Mouse (Mus musculus): ENCODE measurements around the gene Cd5. TPM values are rescaled to one million over a fixed set of nuclear protein-coding genes. Genes with fewer than 3 reads are reported as not detected.

Gene Cd5
- total RNA-seq, 2 experiments from 2014 or later = not detected

DNA sequence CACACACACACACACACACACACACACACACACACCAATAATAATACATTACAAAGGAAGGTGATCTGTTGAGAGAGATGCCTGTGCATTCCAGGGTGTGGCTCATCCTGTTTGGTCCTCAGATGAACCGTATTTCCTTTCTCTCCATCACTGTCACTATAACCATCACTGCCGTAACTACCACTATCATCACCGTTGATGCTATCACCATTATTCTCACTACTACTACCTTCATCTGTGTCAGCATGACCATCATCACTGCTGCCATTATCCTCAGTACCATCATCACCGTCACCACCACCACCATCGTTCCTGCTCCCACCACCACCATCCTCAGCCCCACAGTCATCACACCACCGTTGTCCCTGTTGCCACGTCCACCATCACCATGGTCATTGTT lies 6.8 kb downstream of the Cd5 start:
- no peak for DNase-seq (ENCODE audit: low spot score in 2 of 2)

DNA sequence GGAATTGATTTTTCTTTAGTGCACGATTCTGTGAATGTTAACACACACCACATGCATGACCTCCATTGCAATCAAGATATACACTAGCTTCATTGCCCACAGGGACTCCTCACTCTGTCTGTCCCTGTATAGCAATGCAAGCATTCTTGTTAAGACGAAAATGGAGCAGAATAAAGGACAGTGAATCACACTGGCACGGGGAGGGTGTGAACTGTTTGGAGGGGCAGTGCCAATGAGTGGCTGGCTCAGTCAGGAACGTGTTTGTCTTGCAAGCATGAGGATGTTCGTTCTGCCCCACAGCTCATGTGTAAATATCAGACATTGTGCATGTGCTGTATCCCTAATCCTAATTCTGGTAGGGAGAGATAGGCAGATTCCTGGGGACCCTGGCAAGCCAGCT lies 8.3 kb downstream of the Cd5 start:
- no peak for DNase-seq (ENCODE audit: low spot score in 2 of 2)

DNA sequence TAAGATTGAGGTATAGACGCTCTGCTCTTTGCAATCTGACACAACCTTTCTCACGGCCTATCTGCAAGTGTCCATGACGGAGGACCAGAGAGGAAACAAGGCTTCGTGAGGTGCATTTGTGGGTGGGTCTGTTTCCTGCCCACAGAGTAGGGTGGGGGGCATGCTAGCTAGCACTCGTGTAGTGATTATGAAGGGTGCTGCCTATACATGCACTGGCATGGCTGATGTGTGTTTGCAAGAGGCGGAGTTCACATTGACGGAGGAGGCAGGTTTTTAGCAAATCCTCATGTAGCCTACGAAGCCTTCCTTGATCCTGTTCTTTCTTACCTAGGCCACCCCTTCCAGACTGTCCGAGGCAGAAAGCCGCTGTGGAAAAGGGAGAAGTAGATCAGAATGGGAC lies 8.9 kb downstream of the Cd5 start:
- no peak for DNase-seq (ENCODE audit: low spot score in 2 of 2)

DNA sequence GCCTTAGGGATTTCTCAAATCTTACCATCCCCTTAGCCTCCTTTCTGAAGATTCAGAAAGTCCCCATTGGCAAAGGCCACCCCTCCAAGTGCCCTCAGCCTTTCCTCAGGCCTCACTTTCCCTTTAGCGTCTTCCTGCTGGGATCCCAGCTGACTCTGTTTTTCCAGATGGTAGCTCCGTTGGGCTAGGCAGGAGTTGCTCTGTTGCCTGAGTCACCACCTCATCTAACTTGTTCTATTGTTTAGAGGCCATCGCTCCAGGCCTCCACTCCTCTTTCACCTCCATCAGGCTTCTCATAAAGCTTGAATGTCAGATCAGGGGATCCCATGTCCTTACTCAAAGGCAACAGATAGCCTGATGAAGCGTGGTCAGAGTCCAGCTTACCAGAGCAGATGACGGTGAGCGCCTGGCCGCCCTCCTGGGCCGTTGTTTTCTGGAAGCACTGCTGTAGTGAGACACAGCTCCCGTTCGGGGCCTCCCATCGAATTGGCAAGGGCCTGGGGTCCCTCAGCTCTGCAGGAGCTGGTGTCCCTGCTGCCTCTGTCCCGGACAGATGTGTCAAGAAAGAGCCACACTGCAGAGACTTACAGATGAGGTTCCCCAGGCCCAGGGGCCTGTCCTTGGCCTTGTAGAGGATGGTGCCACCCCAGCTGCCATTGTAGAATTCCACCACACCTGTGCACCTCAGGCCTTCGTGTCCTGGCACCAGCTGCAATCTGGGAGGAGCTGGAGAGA lies 14.0 kb downstream of the Cd5 start:
- no peak for DNase-seq (ENCODE audit: low spot score in 2 of 2)

DNA sequence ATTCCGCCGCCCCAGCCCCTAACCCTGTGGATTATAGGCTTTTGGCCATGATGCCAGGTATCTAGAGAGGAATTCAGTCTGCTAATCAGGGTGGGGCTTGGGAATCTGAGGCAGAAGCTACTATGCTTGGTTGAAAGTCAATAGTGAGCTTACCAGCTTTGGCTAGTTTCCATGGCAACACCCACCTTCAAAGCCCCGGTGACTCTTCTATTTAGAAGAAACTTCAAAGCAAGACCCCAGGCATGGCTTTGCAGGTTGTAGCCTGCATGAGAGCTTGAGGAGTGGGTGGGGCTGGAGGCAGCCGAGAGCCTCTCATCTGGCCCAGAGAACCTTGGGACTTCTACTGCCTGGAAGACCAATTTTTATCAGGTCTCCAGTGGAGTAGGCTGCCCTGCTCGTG lies 15.2 kb downstream of the Cd5 start:
- DNase-seq (ENCODE audit: low spot score in 2 of 2) = no peak

DNA sequence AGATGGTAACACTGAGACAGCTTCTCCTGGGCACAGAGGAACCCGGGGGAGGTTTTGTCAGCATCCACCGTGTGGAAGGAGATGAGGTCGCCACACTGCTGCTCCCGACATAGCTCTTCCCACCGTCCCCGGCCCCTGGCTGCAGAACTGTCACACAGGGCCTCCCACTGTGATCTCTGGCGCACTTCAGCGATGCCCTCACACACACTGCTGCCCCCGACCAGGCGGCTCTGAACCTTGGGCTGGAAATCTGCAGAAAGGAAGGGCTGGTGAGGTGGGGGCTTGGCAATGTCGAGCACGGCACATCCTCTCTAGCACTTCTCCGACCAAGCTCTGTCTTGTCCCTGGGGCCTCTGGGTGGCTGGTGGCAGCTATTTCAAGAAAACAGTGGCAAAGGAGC lies 15.7 kb downstream of the Cd5 start:
- no peak for DNase-seq (ENCODE audit: low spot score in 2 of 2)

DNA sequence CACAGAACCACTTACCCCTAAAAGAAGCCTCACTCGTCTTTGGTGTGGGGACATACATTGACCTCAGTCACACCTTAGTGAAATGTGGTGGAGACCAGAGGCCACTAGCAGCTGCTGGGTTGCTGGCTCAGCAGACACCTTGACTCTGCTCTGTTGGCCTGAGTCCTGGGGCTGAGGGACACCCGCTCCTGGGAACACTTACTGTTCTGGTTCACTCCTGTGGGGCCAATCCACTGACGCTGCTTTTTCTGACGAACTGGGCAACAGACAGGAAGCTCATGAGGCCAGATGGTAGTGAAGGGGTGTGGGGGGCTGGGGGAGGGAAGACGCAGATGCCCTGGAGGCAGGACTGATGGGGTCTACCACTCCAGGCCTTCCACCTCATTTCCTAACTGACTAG lies 17.7 kb downstream of the Cd5 start:
- DNase-seq (ENCODE audit: low spot score in 2 of 2) = no peak

DNA sequence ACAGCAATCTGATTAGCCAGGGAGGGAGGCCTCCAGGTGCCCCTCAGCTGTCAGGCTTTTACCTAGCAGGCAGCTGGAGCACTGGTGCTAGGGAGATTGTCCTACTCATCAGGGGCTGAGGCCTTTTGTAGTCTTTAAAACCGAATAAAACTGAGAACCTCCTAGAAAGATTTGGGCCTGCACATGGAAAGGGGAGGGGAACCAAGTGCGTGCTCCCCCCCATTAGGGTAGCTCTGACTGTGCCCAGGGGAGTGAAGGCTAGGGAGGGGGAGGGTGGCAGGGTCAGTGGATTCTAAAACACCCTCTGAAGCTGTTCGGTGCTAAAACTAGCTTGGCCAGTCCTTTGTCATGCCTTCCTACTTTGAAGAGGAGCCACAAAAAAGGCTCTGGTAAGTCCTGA lies 18.3 kb downstream of the Cd5 start:
- DNase-seq (ENCODE audit: low spot score in 2 of 2) = no peak

DNA sequence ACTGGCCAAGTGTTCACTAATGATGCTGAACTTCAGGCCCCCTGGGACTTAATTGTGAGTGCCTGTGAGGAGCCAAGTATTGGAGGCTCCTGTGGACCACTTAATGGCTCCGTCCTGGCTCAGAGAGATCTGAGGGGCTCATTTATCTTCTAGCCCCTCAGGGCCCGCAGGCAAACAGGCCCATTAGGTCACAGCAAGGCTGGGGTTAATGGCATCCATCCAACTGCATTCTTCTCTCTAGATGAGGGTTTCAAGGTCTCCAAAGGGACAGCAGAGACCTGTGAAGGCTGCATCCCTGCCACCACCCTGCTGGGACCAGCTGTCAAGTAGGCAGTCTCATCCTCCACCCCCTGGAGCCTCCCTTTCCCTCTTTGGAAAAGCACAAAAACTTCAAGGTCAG lies 19.1 kb downstream of the Cd5 start:
- DNase-seq (ENCODE audit: low spot score in 2 of 2) = no peak

DNA sequence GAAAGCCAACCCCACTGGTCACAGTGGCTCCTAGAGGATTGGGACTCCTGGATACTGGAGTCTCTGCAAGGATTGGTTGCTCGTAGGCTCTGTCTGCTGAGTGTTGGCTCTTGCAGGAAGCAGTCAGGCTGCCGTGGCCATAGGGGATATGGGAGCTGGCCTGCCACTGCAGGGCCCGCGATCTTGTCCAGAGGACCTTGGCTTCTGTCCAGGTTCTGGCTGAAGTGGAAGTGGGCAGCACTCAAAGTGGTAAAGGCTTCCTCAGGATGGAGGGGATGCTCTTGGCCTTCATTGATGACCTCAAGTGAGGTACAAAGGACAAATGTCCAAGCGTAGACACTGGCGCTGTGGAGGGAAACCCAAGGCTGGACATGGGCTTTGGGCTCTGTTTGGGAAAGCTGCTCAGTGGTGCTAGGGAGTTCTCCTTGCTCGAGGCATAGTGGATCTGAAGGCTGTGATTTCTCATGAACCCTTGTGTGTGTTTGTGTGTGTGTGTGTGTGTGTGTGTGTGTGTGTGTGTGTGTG lies 20.5 kb downstream of the Cd5 start:
- no peak for DNase-seq (ENCODE audit: low spot score in 2 of 2)

DNA sequence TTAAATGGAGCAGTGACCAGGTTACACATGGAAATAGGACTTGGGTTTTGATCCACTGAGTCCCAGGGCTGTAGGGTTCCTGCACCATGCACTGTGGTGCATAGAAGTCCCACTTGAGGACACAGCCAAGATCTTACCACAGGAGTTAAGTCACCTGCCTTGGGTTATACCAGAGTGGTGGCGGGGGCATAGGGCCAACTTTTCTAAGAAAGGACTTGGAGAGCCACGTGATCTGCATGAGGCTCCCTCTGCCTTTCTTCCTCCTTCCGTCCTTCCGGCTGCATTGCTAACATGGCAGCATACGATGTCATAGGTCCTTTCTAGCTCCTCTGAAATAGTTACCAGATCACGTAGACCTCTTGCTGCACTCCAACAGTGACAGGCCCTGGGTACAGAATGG lies 23.3 kb downstream of the Cd5 start:
- DNase-seq (ENCODE audit: low spot score in 2 of 2) = no peak

DNA sequence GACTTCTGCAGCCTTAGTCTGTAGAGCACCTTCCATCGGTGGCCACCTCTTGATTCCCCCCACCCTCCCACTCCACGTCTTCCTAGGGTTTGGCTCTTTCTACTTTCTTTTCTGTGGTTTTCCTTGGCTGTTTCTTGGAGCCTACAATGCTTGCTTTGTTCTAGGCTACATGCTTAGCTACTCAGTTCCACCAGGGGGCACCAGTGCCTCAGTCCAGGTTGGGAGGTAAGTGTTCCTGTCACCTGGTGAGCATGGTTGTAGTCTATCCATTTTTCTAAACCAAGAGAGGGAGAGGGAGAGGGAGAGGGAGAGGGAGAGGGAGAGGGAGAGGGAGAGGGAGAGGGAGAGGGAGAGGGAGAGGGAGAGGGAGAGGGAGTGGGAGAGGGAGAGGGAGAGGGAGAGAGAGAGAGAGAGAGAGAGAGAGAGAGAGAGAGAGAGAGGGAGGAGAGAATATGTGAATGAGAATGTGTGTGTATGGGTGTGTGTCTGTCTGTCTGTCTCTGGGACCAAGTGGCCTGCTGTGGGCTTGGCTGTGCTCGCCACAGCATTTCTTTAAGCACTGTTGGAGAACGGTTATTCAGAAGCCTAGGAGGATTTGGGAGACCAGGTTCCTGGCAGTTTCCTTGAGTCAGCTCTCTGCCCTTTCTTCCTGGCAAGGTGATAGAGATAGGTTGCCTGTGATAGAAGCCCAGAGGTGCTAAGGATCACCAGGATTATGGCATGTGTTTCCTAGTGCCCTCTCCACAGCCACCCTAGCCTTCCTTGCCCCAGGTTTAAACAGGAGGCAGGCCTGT lies 23.9 kb downstream of the Cd5 start:
- DNase-seq (ENCODE audit: low spot score in 2 of 2) = peak; percentile 66 to 77

DNA sequence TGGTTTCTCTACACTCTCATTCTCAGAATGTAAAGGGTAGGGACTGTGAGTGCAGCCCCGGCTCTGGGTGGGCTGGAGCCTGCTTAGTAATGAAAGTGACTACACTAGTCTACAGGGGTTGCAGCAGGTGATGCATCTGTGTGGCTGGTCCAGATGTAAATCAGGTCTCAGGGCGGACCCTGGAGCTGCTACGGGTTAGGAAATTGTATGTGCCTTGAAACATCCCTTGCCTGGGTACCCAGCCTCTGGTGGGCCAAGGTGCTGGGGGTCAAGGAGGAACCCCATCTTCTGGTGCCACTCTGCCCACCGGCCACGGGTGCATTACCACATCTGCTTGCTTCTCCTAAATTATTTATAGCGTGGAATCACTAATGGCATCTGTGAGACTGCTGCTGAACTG lies 24.6 kb downstream of the Cd5 start:
- DNase-seq (ENCODE audit: low spot score in 2 of 2) = no peak

DNA sequence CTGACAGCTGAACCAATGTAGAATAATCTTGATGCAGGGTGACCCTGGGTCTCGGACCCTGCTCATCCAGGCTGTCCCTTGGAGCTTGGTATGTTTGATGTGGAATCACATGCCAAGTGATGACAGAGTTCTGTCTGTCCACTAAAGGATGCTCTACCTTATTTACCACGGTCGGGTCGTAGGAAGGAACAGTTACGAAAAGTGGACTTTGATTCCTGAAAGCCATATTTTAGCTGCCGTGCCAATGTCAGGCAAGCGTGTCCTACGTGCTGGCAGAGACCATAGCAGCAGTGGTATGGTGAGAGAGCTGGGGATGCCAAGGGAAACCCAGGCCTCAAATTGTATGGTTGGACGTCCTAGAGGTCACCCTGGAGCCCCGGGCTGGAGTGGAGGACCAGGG lies 25.3 kb downstream of the Cd5 start:
- DNase-seq (ENCODE audit: low spot score in 2 of 2) = no peak

DNA sequence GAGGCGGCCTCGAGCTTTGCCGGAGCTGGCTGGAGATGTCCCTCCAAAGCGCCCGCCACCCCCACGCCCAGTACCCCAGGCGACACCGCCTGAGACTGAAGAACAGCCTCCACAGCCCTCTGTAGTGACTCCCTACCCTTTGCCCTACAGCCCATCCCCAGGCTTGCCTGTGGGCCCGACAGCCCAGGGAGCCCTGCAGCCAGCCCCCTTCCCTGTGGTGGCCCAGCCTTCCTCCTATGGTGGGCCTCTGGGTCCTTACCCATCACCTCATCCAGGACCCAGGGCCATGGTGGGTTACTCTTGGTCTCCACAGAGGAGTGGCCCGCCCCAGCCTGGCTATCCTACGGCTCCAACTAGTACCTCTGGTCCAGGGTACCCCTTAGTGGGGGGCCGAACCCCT lies 26.2 kb downstream of the Cd5 start:
- DNase-seq (ENCODE audit: low spot score in 2 of 2) = no peak

DNA sequence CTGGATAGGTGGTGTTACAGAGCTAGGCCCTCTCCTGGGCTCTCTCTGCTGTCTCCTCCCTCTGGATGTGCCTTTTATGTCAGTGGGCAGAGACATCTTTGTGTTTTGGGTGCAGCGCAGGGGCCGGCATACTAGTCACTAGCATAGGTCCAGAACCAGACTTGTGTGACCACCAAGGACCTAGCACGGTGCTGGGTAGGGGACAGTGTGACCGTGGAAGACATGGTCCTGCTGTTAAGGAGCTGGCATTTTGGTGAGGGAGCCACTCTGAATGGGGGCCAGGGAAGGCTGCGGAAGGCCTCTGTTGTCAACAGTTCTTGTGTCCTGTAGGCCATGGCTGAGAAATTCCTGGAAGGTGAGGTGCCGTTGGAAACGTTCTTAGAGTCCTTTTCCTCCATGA lies 26.6 kb downstream of the Cd5 start:
- no peak for DNase-seq (ENCODE audit: low spot score in 2 of 2)

DNA sequence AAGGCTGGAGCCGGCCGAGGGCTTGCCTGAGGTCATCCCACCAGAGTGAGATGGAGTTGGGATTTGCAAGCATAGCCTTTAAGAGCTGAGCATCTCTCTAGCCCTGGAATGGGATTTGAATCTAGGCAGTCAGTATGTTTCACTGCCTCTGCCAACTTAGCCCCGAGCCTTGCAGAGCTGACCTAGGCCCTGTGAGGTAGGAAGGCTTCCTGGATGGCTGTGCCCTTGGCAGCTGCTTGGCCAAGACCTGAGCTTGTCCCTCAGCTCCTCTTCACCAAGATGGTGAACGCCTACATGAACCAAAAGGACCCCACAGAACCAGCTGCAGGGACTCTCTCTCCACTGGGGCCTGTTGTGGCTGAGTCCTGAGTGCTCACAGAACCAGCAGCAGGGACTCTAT lies 28.1 kb downstream of the Cd5 start:
- DNase-seq (ENCODE audit: low spot score in 2 of 2) = no peak

DNA sequence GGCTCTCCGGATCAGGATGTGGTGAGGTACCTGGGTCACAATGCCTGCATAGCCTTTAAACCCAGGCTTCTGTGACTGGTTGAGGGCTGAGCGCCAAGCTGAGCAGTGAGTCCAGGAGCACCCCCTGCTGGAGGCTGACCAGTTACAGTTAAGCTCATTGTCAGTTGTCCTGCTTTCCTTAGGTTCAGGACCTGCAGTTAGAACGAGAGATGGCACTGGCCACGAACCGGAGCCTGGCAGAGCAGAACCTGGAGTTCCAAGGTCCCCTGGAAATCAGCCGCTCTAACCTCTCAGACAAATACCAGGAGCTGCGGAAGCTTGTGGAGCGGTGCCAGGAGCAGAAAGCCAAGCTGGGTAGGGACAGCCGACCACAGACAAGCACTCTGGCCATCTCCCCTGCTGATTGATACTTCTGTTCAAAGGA lies 28.7 kb downstream of the Cd5 start:
- DNase-seq (ENCODE audit: low spot score in 2 of 2) = peak; percentile 52 to 84

DNA sequence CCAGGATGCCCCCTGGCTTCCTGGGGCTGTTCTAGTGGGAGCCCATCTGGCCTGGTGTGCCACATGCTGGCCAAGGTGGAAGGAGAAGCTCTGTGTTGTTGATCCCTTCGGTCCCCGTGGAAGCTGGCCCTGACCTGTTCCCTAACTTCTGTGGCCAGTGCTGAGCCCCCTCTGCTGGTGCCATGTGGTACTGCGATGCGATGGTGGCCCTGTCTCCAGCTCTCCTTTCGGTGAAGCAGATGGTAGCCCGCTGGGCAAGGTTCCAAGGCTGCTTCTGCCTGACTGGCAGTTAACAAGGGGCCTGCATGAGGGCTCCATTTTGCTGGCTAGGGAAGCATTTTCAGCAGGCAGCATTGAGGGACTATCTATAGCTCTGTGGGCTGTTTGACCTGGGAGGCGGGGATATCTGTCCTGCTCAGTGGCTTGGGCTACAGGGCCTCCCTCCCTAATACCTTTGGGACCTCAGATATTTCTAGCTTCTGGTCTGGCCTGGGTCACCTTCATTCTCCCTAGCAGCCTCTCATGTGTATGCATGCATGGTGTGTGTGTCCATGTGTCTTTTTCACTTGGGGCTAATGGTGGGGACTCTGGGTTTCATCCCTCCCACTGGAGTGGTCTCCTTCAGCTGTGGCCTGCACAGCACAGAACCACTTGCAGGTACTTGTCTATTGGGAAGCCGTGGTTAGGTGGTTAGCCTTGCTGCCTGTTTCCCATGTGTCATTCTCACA lies 29.3 kb downstream of the Cd5 start:
- DNase-seq (ENCODE audit: low spot score in 2 of 2) = peak; percentile 95 to 100

DNA sequence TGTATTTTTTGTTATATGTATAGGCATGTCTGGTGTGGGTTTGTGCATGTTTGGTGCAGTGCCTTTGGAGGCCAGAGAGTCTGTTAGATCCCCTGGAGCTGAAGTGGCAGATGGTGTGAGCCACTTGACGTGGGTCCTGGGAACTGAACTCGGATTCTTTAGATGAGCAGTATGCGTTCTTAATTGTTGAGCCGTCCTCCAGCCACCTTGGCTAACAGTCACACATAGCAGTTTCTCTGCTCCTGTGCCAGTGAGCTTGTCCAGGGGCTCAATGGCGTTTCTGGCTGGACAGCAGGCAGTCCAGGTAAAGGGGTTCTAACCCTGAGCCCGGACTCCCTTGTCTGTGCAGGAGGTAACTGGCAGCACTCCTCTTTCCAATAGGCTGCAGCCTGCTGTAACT lies 29.9 kb downstream of the Cd5 start:
- DNase-seq (ENCODE audit: low spot score in 2 of 2) = no peak

DNA sequence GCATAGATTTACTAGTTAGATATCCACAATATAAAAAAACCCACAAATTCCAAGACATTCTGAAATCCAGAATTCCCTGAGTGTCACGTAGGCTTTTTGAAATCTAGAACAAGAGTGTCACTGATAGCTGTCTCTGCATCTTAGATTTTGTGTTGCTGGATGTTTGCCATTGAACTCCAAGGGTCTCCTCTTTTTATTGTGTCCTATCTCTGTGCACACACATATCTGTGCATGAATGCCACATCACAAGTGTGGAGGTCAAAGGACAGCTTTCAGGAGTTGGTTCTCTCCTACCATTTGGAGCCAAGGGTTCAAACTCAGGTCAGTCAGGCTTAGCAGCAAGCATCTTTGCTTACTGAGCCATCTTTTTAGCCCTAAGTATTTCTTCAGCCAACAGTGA lies 30.9 kb downstream of the Cd5 start:
- no peak for DNase-seq (ENCODE audit: low spot score in 2 of 2)

Measured in layer of hippocampus, adult 18-20 months (tissue).